Mouse (Mus musculus): ENCODE data around the gene Vmn1r89.

Gene Vmn1r89

GRCm38 (mm10) chr7:13212720-13213119, at the start of gene Vmn1r89:
Vmn1r89 (plus strand) TSS chr7:13213020.
- DNase-seq (ENCODE audit: low spot score), result no peak

- DNase-seq (ENCODE audit: low spot score), result no peak
Measured at GRCm38 (mm10) chr7:13260746-13261700, 48.2 kb downstream of the Vmn1r89 start.

DNA sequence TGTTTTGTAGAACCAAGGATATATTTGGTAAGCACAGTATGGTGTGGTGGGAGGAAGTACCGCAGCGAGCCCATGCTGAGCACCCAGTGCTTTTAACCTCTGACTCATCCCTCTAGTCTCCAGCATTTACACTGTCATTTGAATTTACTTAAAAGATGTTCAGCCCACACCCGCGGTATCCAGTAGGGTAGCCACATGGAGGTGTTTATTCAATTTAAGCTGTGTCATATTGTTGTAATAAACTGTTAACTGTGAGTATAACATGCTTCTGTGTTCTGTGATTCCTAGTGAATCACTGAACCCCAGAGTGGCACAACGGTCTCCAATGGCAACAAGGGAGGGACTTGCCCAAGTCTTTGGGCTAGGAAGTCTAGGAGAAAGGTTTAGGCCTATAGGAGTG, 51.0 kb downstream of the Vmn1r89 start:
- DNase-seq (ENCODE audit: low spot score), result no peak

DNA sequence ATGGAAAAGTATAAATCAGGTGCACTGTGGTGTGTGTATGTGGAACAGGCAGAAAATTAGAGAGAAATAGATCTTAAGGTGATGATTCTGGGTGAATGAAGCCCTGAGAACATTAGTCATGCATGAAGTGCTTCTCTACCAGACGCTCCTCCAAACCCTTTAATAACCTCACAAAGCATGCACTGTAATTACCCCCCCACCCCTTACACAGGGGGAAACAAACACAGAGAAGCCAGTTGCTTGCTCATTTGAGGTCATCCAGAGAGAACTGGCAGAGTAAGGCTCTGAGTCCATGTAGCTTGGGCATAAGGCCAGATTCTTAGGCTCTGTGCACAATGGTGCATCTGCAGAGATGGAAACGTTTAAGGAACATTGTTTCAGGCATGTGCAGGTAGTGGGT, 51.6 kb downstream of the Vmn1r89 start:
- no peak for DNase-seq (ENCODE audit: low spot score)

GRCm38 (mm10) chr7:13268749-13269260, 56.0 kb downstream of the Vmn1r89 start:
- no peak for DNase-seq (ENCODE audit: low spot score)

DNA sequence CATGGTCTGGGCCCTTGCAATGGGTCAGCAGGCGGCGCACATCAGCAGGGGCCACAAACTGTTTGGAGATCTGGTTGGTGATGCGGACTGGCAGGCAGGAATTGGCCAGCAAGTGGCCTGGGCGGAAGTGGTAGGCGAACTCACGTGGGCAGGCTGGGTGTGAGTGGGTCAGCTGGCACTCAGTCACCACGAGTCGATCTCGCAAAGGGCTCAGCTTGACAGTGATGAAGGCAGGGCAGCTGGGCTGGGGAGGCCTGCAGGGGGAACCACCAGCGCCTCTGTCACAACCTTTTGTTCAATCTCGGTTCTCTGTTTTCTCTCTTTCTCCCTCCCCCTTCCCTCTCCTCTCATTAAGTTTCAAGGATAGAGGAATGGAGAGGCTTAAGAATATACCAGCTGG, 56.6 kb downstream of the Vmn1r89 start:
- DNase-seq (ENCODE audit: low spot score), result no peak
